Mouse (Mus musculus): ENCODE data around the gene Cmtm4.

DNA sequence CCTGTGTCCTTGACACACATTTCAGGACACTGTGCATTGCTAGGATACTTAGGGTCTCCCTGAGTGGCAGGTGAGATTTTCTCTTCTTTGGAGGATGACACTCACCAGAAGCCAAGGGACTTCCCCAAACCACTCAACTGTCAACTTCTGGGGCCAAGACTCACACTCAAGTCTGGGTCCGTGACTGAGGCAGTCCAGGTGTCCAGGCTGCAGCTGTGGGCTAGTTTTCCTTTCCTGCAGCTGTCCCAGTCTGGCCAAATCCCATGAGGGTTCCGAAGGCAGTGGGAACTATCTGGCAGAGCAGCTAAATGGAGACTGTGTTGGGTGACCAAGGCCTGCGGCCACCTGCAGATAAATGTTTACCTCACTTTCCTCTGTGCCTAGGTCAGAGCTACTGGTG lies 16.4 kb upstream of the Cmtm4 start:
- TF ChIP-seq CTCF (IDR thresholded peaks at IDR 0.05; ENCODE audit: extremely low read depth, insufficient read length, insufficient replicate concordance, low read depth, low read length) = no peak
- TF ChIP-seq POLR2A (IDR thresholded peaks at IDR 0.05; ENCODE audit: low read depth, low read length) = no peak
